Mouse (Mus musculus) heart, adult 2 months (tissue): Measurements from ENCODE around the gene Apol7a. TPM values are rescaled to one million over a fixed set of nuclear protein-coding genes. Genes with fewer than 3 reads are reported as not detected.

Experiments used
- DNase-seq, 2 experiments: peaks; one replicate each; pipeline ENCODE4 v3.0.0; 2021
- H3K27ac ChIP-seq: fragments of 200-600 bp; 2 replicates; pipeline ENCODE4 v1.8.1; 2022
- H3K27me3 ChIP-seq: fragments of 200-500 bp; 2 replicates; pipeline ENCODE4 v1.6.1; 2012; ENCODE audit warnings: mild to moderate bottlenecking, low read length, inconsistent platforms, mixed read lengths; ENCODE audit not compliant: control insufficient read depth, insufficient read depth
- H3K36me3 ChIP-seq: fragments of 200-500 bp; 2 replicates; pipeline ENCODE4 v1.6.1; 2012; ENCODE audit warnings: low read length, inconsistent platforms; ENCODE audit not compliant: control insufficient read depth, insufficient read depth
- H3K4me1 ChIP-seq: fragments of 200-500 bp; 2 replicates; pipeline ENCODE4 v1.6.1; 2011; ENCODE audit warnings: low read length; ENCODE audit not compliant: control insufficient read depth, insufficient read depth
- H3K4me3 ChIP-seq: fragments of 200-600 bp; 2 replicates; pipeline ENCODE4 v1.8.1; 2022
- H3K79me2 ChIP-seq: fragments of 200-500 bp; replicated peaks from 2 replicates; pipeline ENCODE4 v1.6.1; 2012; ENCODE audit warnings: mild to moderate bottlenecking, inconsistent platforms, low read length, moderate library complexity, mixed read lengths; ENCODE audit not compliant: control insufficient read depth, insufficient read depth
- H3K9ac ChIP-seq: fragments of 200-500 bp; 2 replicates; pipeline ENCODE4 v1.6.1; 2012; ENCODE audit warnings: low read depth, mild to moderate bottlenecking, control low read depth, inconsistent platforms, low read length, mixed read lengths
- CTCF ChIP-seq: fragments of 200-600 bp; IDR thresholded peaks from 2 replicates; pipeline ENCODE4 v1.8.1; 2022; ENCODE audit warnings: antibody characterized with exemption, mild to moderate bottlenecking, moderate library complexity
- EP300 ChIP-seq: fragments of 200-500 bp; IDR thresholded peaks from 2 replicates; pipeline ENCODE4 v1.6.1; 2011; ENCODE audit warnings: low read depth, low read length, control low read depth; ENCODE audit not compliant: insufficient read depth
- POLR2A ChIP-seq: fragments of 200-500 bp; IDR thresholded peaks from 2 replicates; pipeline ENCODE4 v1.6.1; 2011; ENCODE audit warnings: mild to moderate bottlenecking, low read depth, low read length, control low read depth; ENCODE audit not compliant: insufficient read depth
- WGBS: fragments of 180-500 bp; shearing (Covaris S2); methylation state at CpG from one replicate; pipeline ENCODE4 v1.1.7; 2018; 5-methylcytosine and 5-hydroxymethylcytosine counted together
- intact Hi-C: fragments of 180-260 bp; cut with DNase I; formaldehyde crosslinking; loops from one replicate; pipeline ENCODE4 v1.15.1; 2025
- polyA plus RNA-seq: library from polyadenylated mRNA; depleted of rRNA; stranded (reverse); fragments of >200 nt; gene quantifications from 2 replicates; pipeline ENCODE4 v1.2.3, GENCODE M21; 2012
- total RNA-seq, 2 experiments: library from RNA; stranded (reverse); gene quantifications; 2 replicates each; pipeline ENCODE4 v1.2.3; 2021

Gene Apol7a
- total and polyA plus RNA-seq, 3 experiments: 0.13 to 0.29 TPM; not detected in 1

DNA sequence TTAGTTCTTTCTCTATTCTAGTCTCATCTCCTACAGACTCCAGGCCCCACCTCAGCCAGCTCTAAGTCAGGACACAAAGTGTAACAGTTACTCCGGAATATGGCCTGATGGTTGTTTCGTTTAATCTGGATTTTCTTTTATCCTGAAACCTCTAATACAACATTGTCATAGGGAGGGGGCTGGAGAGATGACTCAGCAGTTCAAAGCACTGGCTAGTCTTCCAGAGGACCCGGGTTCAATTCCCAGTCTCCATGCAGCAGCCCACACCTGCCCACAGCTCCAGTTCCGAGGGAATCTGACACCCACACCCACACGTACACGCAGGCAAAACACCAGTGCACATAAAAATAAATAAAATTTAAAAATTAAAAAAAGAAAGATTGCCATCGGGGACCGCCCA, 39.0 kb downstream of the Apol7a start:
- 82% methylated on average over 8 of the region's 8 CpGs for WGBS
- intact Hi-C loops: loop anchor here (5.0 to 10.0 kb wide), 3 partner anchors 208 to 383 kb away; no protein-coding TSS in a partner anchor
- DNase-seq: no peak
- Histone ChIP-seq H3K79me2 (no peaks in the 10 kb centered on the region), H3K4me1 (peaks cover 10% of the 10 kb centered on the region), H3K27me3 (no peaks in the 10 kb centered on the region), H3K4me3 (no peak overlapping the region), H3K9ac (no peak overlapping the region), H3K27ac (peak overlapping the region; percentile 77), H3K36me3 (no peaks in the 10 kb centered on the region)
- TF ChIP-seq EP300 (no peak), CTCF (no peak), POLR2A (no peak)

DNA sequence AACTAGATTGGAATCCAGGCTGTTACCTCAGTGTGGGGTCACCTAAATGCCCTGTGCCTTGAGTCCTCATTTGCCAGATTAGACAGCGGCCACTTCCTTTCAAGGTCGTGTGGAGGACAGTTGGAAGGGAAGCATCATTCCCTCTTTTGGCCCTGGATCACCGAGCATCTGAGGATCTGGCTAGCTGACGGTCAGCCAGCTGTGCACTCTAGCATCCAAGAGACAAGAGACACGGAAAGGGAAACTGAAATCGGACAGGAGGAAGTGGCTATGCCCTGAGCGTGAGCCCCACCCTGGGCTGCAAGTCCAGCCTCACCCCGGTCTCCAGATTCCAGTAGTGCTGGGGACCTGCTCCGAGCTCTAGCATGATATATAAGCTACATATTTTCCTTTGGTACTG, 39.4 kb downstream of the Apol7a start:
- Histone ChIP-seq H3K4me1 (peaks cover 9% of the 10 kb centered on the region), H3K79me2 (no peaks in the 10 kb centered on the region), H3K4me3 (peak overlapping the region; percentile 37), H3K9ac (no peak overlapping the region), H3K27me3 (no peaks in the 10 kb centered on the region), H3K27ac (peak overlapping the region; percentile 77), H3K36me3 (no peaks in the 10 kb centered on the region)
- TF ChIP-seq POLR2A (peak; percentile 39; the same call in 1 of the 2 replicates), CTCF (no peak), EP300 (peak; percentile 55)
- WGBS: 25% methylated on average over 9 of the region's 9 CpGs
- peak; percentile 73 to 79 for DNase-seq
- intact Hi-C loops: loop anchor here (5.0 to 10.0 kb wide), 3 partner anchors 207 to 382 kb away; no protein-coding TSS in a partner anchor

DNA sequence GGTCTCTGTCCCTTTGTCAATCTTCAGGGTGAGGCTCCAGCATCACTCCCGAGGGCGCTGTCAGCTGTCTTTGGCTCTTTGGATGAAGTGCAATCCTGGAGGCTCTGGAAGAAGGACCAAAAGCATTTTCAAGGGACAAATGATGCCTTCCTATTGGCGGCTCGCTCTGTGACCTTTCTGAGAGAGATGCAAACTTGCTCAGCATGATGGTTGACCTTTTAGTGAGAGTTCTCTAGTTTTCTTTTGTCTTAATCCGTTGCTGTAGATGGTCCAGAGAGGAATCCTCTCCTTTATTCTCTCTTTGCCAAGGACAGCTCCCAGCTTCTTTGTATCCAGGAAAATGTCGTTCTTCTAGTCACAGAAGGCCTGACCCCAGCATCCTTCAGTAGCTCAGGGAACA, 39.8 kb downstream of the Apol7a start:
- WGBS: 30% methylated on average over 6 of the region's 6 CpGs
- no peaks in the 10 kb centered on the region for H3K36me3 ChIP-seq
- peak overlapping the region; percentile 37 for H3K4me3 ChIP-seq
- H3K4me1 ChIP-seq: peaks cover 6% of the 10 kb centered on the region
- no peaks in the 10 kb centered on the region for H3K27me3 ChIP-seq
- no peak for TF ChIP-seq CTCF
- peak overlapping the region; percentile 77 for H3K27ac ChIP-seq
- no peaks in the 10 kb centered on the region for H3K79me2 ChIP-seq
- intact Hi-C loops: loop anchor here (5.0 to 10.0 kb wide), 3 partner anchors 207 to 382 kb away; no protein-coding TSS in a partner anchor
- no peak for DNase-seq
- peak overlapping the region; percentile 57 for H3K9ac ChIP-seq

DNA sequence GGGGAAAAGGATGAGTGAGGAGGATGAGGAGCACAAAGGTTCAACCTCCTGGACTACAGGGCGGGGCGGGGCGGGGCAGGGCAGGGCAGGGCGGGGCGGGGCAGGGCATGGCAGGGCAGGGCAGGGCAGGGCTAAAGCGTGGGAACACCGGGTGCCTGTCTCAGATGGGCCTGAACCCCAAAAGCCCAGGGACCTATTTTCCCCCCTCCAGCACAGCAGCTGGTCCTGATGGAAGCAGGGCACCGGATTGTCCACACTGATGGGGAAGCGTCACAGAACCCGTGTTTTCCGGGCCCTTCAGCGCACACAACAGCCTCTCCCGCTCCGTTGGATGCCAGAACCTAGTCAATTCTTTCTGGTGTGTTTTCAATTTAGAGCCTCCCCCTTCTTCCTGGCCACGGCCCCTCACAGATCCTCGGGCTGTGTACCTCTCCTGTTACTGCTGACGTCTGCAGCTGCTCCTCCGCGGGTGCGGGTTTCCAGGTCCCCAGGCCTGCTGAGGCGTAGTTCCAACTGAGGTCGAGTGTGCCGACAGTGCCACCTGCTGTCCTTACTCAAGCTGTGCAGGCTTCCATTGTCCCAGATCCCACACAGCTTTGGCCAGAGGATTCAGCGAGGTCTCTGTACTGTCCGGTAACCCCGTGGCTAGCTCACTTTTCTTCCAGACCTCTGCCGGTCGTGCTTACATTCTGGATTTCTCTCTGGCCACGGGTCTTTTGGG, 40.4 kb downstream of the Apol7a start:
- H3K27me3 ChIP-seq: no peaks in the 10 kb centered on the region
- peak; percentile 99 for TF ChIP-seq CTCF
- TF ChIP-seq POLR2A: 0 out of 2 replicates have a peak, but pooled peaks have one; percentile 17
- TF ChIP-seq EP300: peak; percentile 99
- intact Hi-C loops: loop anchor here (1.0 to 10.0 kb wide), 5 partner anchors 15 to 381 kb away; no protein-coding TSS in a partner anchor
- DNase-seq: peak; percentile 87 to 89
- no peaks in the 10 kb centered on the region for H3K36me3 ChIP-seq
- H3K4me1 ChIP-seq: peaks cover 2% of the 10 kb centered on the region; the same call in 1 of the 2 replicates
- H3K9ac ChIP-seq: peak overlapping the region; percentile 57
- WGBS: 16% methylated on average over 29 of the region's 29 CpGs
- peak overlapping the region; percentile 37 for H3K4me3 ChIP-seq
- peak overlapping the region; percentile 77 for H3K27ac ChIP-seq
- no peaks in the 10 kb centered on the region for H3K79me2 ChIP-seq

DNA sequence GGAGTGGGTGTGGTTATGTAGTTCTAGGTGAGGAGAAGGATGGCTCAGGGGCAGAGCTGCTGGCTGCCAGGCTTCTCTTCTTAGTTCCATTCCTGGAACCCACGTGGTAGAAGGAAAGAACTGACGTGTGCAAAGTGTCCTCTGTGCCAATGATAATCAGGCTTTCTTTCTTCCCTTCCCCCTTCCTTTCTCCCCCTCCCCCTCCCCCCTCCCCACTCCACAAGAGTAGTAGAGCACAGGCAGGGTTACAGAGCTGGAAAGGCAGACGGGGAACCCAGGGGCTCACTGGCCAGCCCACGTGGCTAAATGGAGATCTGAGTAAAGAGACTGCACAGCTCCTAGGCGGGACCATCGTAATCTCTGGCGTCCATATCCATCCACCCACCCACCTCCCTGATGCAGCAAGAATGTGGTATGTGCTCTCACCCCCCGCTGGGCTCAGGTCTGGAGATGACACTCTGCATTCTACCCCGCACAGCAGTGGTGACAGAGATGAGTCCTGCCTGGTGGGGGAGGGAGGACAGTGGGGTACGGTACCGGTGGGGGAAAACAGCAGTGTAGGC, 42.6 kb downstream of the Apol7a start:
- no peak overlapping the region for H3K27ac ChIP-seq
- DNase-seq: no peak

More for the DNA sequence above, 42.6 kb downstream of the Apol7a start:
- intact Hi-C loops: loop anchor here (5.0 to 10.0 kb wide), 3 partner anchors 204 to 379 kb away; no protein-coding TSS in a partner anchor
- Histone ChIP-seq H3K36me3 (no peaks in the 10 kb centered on the region), H3K4me3 (no peak overlapping the region), H3K27me3 (no peaks in the 10 kb centered on the region), H3K79me2 (no peaks in the 10 kb centered on the region), H3K4me1 (peaks cover 2% of the 10 kb centered on the region; the same call in 1 of the 2 replicates), H3K9ac (no peak overlapping the region)
- no peak for TF ChIP-seq CTCF
- TF ChIP-seq POLR2A: no peak
- no peak for TF ChIP-seq EP300
- 31% methylated on average over 11 of the region's 11 CpGs for WGBS
